Mouse (Mus musculus): ENCODE results near the gene Nynrin. TPM values are rescaled to one million over a fixed set of nuclear protein-coding genes. Genes with fewer than 3 reads are reported as not detected.

The Nynrin gene
- polyA plus RNA-seq, 1 experiment from 2014 or later, result 36.0 TPM

Other genes starting within 250 kb of the Nynrin start
- gene Rec8, start 236.0 kb upstream of the Nynrin start, polyA plus RNA-seq (2016; fragmentation: Nextera tagmentation; extraction: Ambion mirVana), result 6.5 and 7.1 TPM in 2 replicates
- 118 and 126 TPM in 2 replicates for gene Ipo4, start 218.1 kb upstream of the Nynrin start, polyA plus RNA-seq (2016; fragmentation: Nextera tagmentation; extraction: Ambion mirVana)
- gene Gm49378, start 216.1 kb upstream of the Nynrin start, polyA plus RNA-seq (2016; fragmentation: Nextera tagmentation; extraction: Ambion mirVana), result 0.89 and 1.4 TPM in 2 replicates
- gene Tm9sf1, start 210.2 kb upstream of the Nynrin start, polyA plus RNA-seq (2016; fragmentation: Nextera tagmentation; extraction: Ambion mirVana), result 78.3 and 79.3 TPM in 2 replicates
- gene Tssk4, start 203.8 kb upstream of the Nynrin start, polyA plus RNA-seq (2016; fragmentation: Nextera tagmentation; extraction: Ambion mirVana), result 0.74 and 0.82 TPM in 2 replicates
- 62.1 and 66.3 TPM in 2 replicates for gene Mdp1, start 193.5 kb upstream of the Nynrin start, polyA plus RNA-seq (2016; fragmentation: Nextera tagmentation; extraction: Ambion mirVana)
- 60.7 and 64.7 TPM in 2 replicates for gene Gmpr2, start 182.1 kb upstream of the Nynrin start, polyA plus RNA-seq (2016; fragmentation: Nextera tagmentation; extraction: Ambion mirVana)
- 628 and 638 TPM in 2 replicates for gene Nedd8, start 181.9 kb upstream of the Nynrin start, polyA plus RNA-seq (2016; fragmentation: Nextera tagmentation; extraction: Ambion mirVana)
- gene Tinf2, start 172.2 kb upstream of the Nynrin start, polyA plus RNA-seq (2016; fragmentation: Nextera tagmentation; extraction: Ambion mirVana), result 65.8 and 69.2 TPM in 2 replicates
- gene Tgm1, start 140.1 kb upstream of the Nynrin start, polyA plus RNA-seq (2016; fragmentation: Nextera tagmentation; extraction: Ambion mirVana), result 0.70 and 0.90 TPM in 2 replicates
- 29.7 and 35.3 TPM in 2 replicates for gene Rabggta, start 131.7 kb upstream of the Nynrin start, polyA plus RNA-seq (2016; fragmentation: Nextera tagmentation; extraction: Ambion mirVana)
- 57.4 and 69.6 TPM in 2 replicates for gene Dhrs1, start 108.3 kb upstream of the Nynrin start, polyA plus RNA-seq (2016; fragmentation: Nextera tagmentation; extraction: Ambion mirVana)
- 59.1 and 64.5 TPM in 2 replicates for gene Nop9, start 108.3 kb upstream of the Nynrin start, polyA plus RNA-seq (2016; fragmentation: Nextera tagmentation; extraction: Ambion mirVana)
- gene Cideb, start 95.6 kb upstream of the Nynrin start, polyA plus RNA-seq (2016; fragmentation: Nextera tagmentation; extraction: Ambion mirVana), result 0.16 TPM in 1 of 2 replicates, not detected in the other
- 0.13 and 0.39 TPM in 2 replicates for gene Ltb4r2, start 92.6 kb upstream of the Nynrin start, polyA plus RNA-seq (2016; fragmentation: Nextera tagmentation; extraction: Ambion mirVana)
- gene Ltb4r1, start 88.0 kb upstream of the Nynrin start, polyA plus RNA-seq (2016; fragmentation: Nextera tagmentation; extraction: Ambion mirVana), result 0.10 and 0.35 TPM in 2 replicates
- 10.7 and 11.4 TPM in 2 replicates for gene Adcy4, start 69.9 kb upstream of the Nynrin start, polyA plus RNA-seq (2016; fragmentation: Nextera tagmentation; extraction: Ambion mirVana)
- gene Ripk3, start 65.1 kb upstream of the Nynrin start, polyA plus RNA-seq (2016; fragmentation: Nextera tagmentation; extraction: Ambion mirVana), result 21.4 and 24.1 TPM in 2 replicates
- gene Nfatc4, start 30.9 kb upstream of the Nynrin start, polyA plus RNA-seq (2016; fragmentation: Nextera tagmentation; extraction: Ambion mirVana), result 94.5 and 113 TPM in 2 replicates
- 0.09 and 0.15 TPM in 2 replicates for gene Cbln3, start 30.4 kb downstream of the Nynrin start, polyA plus RNA-seq (2016; fragmentation: Nextera tagmentation; extraction: Ambion mirVana)
- gene Khnyn, start 30.9 kb downstream of the Nynrin start, polyA plus RNA-seq (2016; fragmentation: Nextera tagmentation; extraction: Ambion mirVana), result 31.0 and 33.0 TPM in 2 replicates
- gene Sdr39u1, start 46.3 kb downstream of the Nynrin start, polyA plus RNA-seq (2016; fragmentation: Nextera tagmentation; extraction: Ambion mirVana), result 45.5 and 57.5 TPM in 2 replicates
- not detected in 2 replicates for gene Cma1, start 90.7 kb downstream of the Nynrin start, polyA plus RNA-seq (2016; fragmentation: Nextera tagmentation; extraction: Ambion mirVana)
- gene Cma2, start 97.0 kb downstream of the Nynrin start, polyA plus RNA-seq (2016; fragmentation: Nextera tagmentation; extraction: Ambion mirVana), result not detected in 2 replicates
- gene Mcpt1, start 164.0 kb downstream of the Nynrin start, polyA plus RNA-seq (2016; fragmentation: Nextera tagmentation; extraction: Ambion mirVana), result not detected in 2 replicates
- gene Mcpt9, start 176.5 kb downstream of the Nynrin start, polyA plus RNA-seq (2016; fragmentation: Nextera tagmentation; extraction: Ambion mirVana), result not detected in 2 replicates
- not detected in 2 replicates for gene Mcpt2, start 188.0 kb downstream of the Nynrin start, polyA plus RNA-seq (2016; fragmentation: Nextera tagmentation; extraction: Ambion mirVana)
- gene Mcpt4, start 208.3 kb downstream of the Nynrin start, polyA plus RNA-seq (2016; fragmentation: Nextera tagmentation; extraction: Ambion mirVana), result not detected in 2 replicates
- gene Mcpt8, start 231.3 kb downstream of the Nynrin start, polyA plus RNA-seq (2016; fragmentation: Nextera tagmentation; extraction: Ambion mirVana), result not detected in 2 replicates
- not detected in 2 replicates for gene Ctsg, start 248.6 kb downstream of the Nynrin start, polyA plus RNA-seq (2016; fragmentation: Nextera tagmentation; extraction: Ambion mirVana)